Mouse (Mus musculus) MEL (cell line): Measurements from ENCODE around the gene Slc6a21. TPM values are rescaled to one million over a fixed set of nuclear protein-coding genes. Genes with fewer than 3 reads are reported as not detected.

Experiments used
- DNase-seq: peaks from one replicate; pipeline ENCODE4 v3.0.0; 2011; ENCODE audit warnings: low read depth, low spot score
- H3K27ac ChIP-seq: 2 replicates; pipeline ENCODE4 v1.5.1; 2012; ENCODE audit warnings: low read depth, mild to moderate bottlenecking, control low read depth, low read length, moderate library complexity; ENCODE audit not compliant: control insufficient read depth
- H3K27me3 ChIP-seq, 2 experiments: fragments of 150-350 bp in 1 of 2; sonication (generic) in 1 of 2; 2 replicates each; pipeline ENCODE4 v1.6.1; 2012; ENCODE audit warnings: low read length in 2 of 2, mild to moderate bottlenecking in 2 of 2, improper control_type of control experiment in 1 of 2, moderate library complexity in 1 of 2; ENCODE audit not compliant: insufficient read depth in 2 of 2, control insufficient read depth in 1 of 2
- H3K36me3 ChIP-seq, 2 experiments: 2 replicates each; pipeline ENCODE4 v1.6.1; 2012 to 2014; ENCODE audit warnings: low read length in 2 of 2, improper control_type of control experiment in 1 of 2, inconsistent platforms in 1 of 2, mild to moderate bottlenecking in 1 of 2; ENCODE audit not compliant: insufficient read depth in 2 of 2, control insufficient read depth in 1 of 2
- H3K4me1 ChIP-seq, 2 experiments: fragments of 150-350 bp in 1 of 2; sonication (generic) in 1 of 2; 2 replicates each; pipeline ENCODE4 v1.6.1; 2012; ENCODE audit warnings: low read length in 2 of 2, improper control_type of control experiment in 1 of 2, mild to moderate bottlenecking in 1 of 2; ENCODE audit not compliant: insufficient read depth in 2 of 2, control insufficient read depth in 1 of 2
- H3K4me3 ChIP-seq, 2 experiments: fragments of 150-350 bp in 1 of 2; sonication (generic) in 1 of 2; 2 replicates each; pipeline ENCODE4 v1.5.1; 2012; ENCODE audit warnings: low read depth in 2 of 2, low read length in 2 of 2, mild to moderate bottlenecking in 2 of 2, moderate library complexity in 2 of 2, control low read depth in 1 of 2, improper control_type of control experiment in 1 of 2; ENCODE audit not compliant: control insufficient read depth in 1 of 2, insufficient read depth in 1 of 2
- H3K79me2 ChIP-seq: 2 replicates; pipeline ENCODE4 v1.6.1; 2012; ENCODE audit warnings: mild to moderate bottlenecking, low read length, moderate library complexity; ENCODE audit not compliant: control insufficient read depth, poor library complexity, insufficient read depth
- H3K9ac ChIP-seq: 2 replicates; pipeline ENCODE4 v1.6.1; 2012; ENCODE audit warnings: low read depth, mild to moderate bottlenecking, control low read depth, low read length, moderate library complexity; ENCODE audit not compliant: control insufficient read depth, poor library complexity, severe bottlenecking
- H3K9me3 ChIP-seq: fragments of 150-350 bp; sonication (generic); replicated peaks from 2 replicates; pipeline ENCODE4 v1.6.1; 2012; ENCODE audit warnings: mild to moderate bottlenecking, low read length, improper control_type of control experiment, moderate library complexity; ENCODE audit not compliant: insufficient read depth
- BHLHE40 ChIP-seq: IDR thresholded peaks from 2 replicates; pipeline ENCODE4 v1.6.1; 2012; ENCODE audit warnings: low read depth, mild to moderate bottlenecking, inconsistent platforms, low read length, improper control_type of control experiment, borderline replicate concordance
- CTCF ChIP-seq, 3 experiments: IDR thresholded peaks in 2 of 3; conservative IDR thresholded peaks in 1 of 3; 2 replicates each; pipeline ENCODE4 v1.5.1; 2011 to 2012; ENCODE audit warnings: low read length in 3 of 3, low read depth in 2 of 3, mild to moderate bottlenecking in 2 of 3, improper control_type of control experiment in 1 of 3, inconsistent platforms in 1 of 3, mixed read lengths in 1 of 3, moderate library complexity in 1 of 3; ENCODE audit not compliant: control insufficient read depth in 1 of 3, insufficient read depth in 1 of 3, poor library complexity in 1 of 3, severe bottlenecking in 1 of 3
- E2F4 ChIP-seq: IDR thresholded peaks from 2 replicates; pipeline ENCODE4 v1.6.1; 2011; ENCODE audit warnings: low read depth, low read length, improper control_type of control experiment, borderline replicate concordance
- ETS1 ChIP-seq: IDR thresholded peaks from 2 replicates; pipeline ENCODE4 v1.6.1; 2012; ENCODE audit warnings: low read depth, mild to moderate bottlenecking, inconsistent platforms, low read length, improper control_type of control experiment, moderate library complexity
- GABPA ChIP-seq: IDR thresholded peaks from 2 replicates; pipeline ENCODE4 v1.6.1; 2012; ENCODE audit warnings: low read depth, mild to moderate bottlenecking, inconsistent platforms, low read length, improper control_type of control experiment, moderate library complexity
- HCFC1 ChIP-seq: IDR thresholded peaks from 2 replicates; pipeline ENCODE4 v1.6.1; 2012; ENCODE audit warnings: low read depth, mild to moderate bottlenecking, inconsistent platforms, low read length, improper control_type of control experiment, moderate library complexity
- MAX ChIP-seq: IDR thresholded peaks from 2 replicates; pipeline ENCODE4 v1.6.1; 2011; ENCODE audit warnings: low read length, improper control_type of control experiment
- MXI1 ChIP-seq: IDR thresholded peaks from 2 replicates; pipeline ENCODE4 v1.6.1; 2011; ENCODE audit warnings: mild to moderate bottlenecking, low read depth, low read length, improper control_type of control experiment
- MYC ChIP-seq: IDR thresholded peaks from 2 replicates; pipeline ENCODE4 v1.6.1; 2011; ENCODE audit warnings: low read depth, mild to moderate bottlenecking, low read length, improper control_type of control experiment, moderate library complexity
- RAD21 ChIP-seq: IDR thresholded peaks from 2 replicates; pipeline ENCODE4 v1.6.1; 2011; ENCODE audit warnings: mild to moderate bottlenecking, low read depth, low read length, improper control_type of control experiment
- RCOR1 ChIP-seq: IDR thresholded peaks from 2 replicates; pipeline ENCODE4 v1.6.1; 2012; ENCODE audit warnings: low read depth, mild to moderate bottlenecking, inconsistent platforms, low read length, improper control_type of control experiment
- SIN3A ChIP-seq: IDR thresholded peaks from 2 replicates; pipeline ENCODE4 v1.6.1; 2012; ENCODE audit warnings: low read length, improper control_type of control experiment, inconsistent platforms
- SMC3 ChIP-seq: IDR thresholded peaks from 2 replicates; pipeline ENCODE4 v1.6.1; 2011; ENCODE audit warnings: low read depth, low read length, improper control_type of control experiment
- TBP ChIP-seq: IDR thresholded peaks from 2 replicates; pipeline ENCODE4 v1.8.0; 2011; ENCODE audit warnings: low read depth, low read length, improper control_type of control experiment
- USF1 ChIP-seq: IDR thresholded peaks from 2 replicates; pipeline ENCODE4 v1.6.1; 2014; ENCODE audit warnings: low read depth, mild to moderate bottlenecking, inconsistent platforms, low read length, improper control_type of control experiment, moderate library complexity
- USF2 ChIP-seq, 2 experiments: IDR thresholded peaks; 2 replicates each; pipeline ENCODE4 v1.6.1; 2011 to 2012; ENCODE audit warnings: improper control_type of control experiment in 2 of 2, low read length in 2 of 2, borderline replicate concordance in 1 of 2, inconsistent platforms in 1 of 2, low read depth in 1 of 2, mild to moderate bottlenecking in 1 of 2; ENCODE audit not compliant: insufficient read depth in 1 of 2
- ZC3H11A ChIP-seq: IDR thresholded peaks from 2 replicates; pipeline ENCODE4 v1.6.1; 2012; ENCODE audit warnings: low read depth, mild to moderate bottlenecking, inconsistent platforms, low read length, improper control_type of control experiment
- polyA plus RNA-seq, 2 experiments: library from polyadenylated mRNA; stranded (reverse) in 1 of 2; unstranded in 1 of 2; fragments of >175 nt in 1 of 2; fragments of >200 nt in 1 of 2; gene quantifications; 2 replicates each; pipeline versions ENCODE4 v1.2.1 to v1.2.4; 2012; ENCODE audit warnings: low replicate concordance in 2 of 2, low read depth in 1 of 2; ENCODE audit not compliant: insufficient read length in 2 of 2, insufficient read depth in 1 of 2, missing spikeins in 1 of 2
- total RNA-seq: library from RNA; depleted of rRNA; stranded (reverse); fragments of 300-350 nt; gene quantifications from 2 replicates; pipeline ENCODE4 v1.2.3, GENCODE M21; 2012

Slc6a21 gene
- total and polyA plus RNA-seq, 3 experiments, result not detected

- TF ChIP-seq USF1, result peak; percentile 67
- TF ChIP-seq MXI1, result peak; percentile 46; the same call in 1 of the 2 replicates
Measured at GRCm38 (mm10) chr7:45305275-45305674, 28.0 kb downstream of the Slc6a21 start (continued).

GRCm38 (mm10) chr7:45308551-45309240 is 31.4 kb downstream of the Slc6a21 start:
- TF ChIP-seq MYC (no peak), USF2 (IDR thresholded peaks at IDR 0.05; ENCODE audit: borderline replicate concordance in 1 of 2, insufficient read depth in 1 of 2, low read depth in 1 of 2, low read length in 2 of 2) (no peak), RCOR1 (no peak), CTCF (IDR thresholded peaks at IDR 0.05 in 2 of 3, conservative IDR thresholded peaks at IDR 0.05 in 1 of 3; ENCODE audit: control insufficient read depth in 1 of 3, insufficient read depth in 1 of 3, low read depth in 2 of 3, low read length in 3 of 3, poor library complexity in 1 of 3, severe bottlenecking in 1 of 3) (no peak), TBP (no peak), E2F4 (no peak), ETS1 (no peak), MXI1 (no peak), GABPA (no peak)
- Histone ChIP-seq H3K27ac (no peak overlapping the region), H3K27me3 (no peaks in the 10 kb centered on the region), H3K79me2 (no peaks in the 10 kb centered on the region), H3K9ac (no peak overlapping the region), H3K4me1 (peaks cover 0 to 7% of the 10 kb centered on the region in 2 experiments; a peak in 2 of 4 replicates), H3K36me3 (peaks cover 0 to 3% of the 10 kb centered on the region in 2 experiments; a peak in 1 of 4 replicates), H3K4me3 (no peak overlapping the region), H3K9me3 (no peaks in the 10 kb centered on the region)
- peak; percentile 36 for DNase-seq

- H3K4me3 ChIP-seq, result no peak overlapping the region
- H3K9ac ChIP-seq, result no peak overlapping the region
- H3K27me3 ChIP-seq, result no peaks in the 10 kb centered on the region
- H3K4me1 ChIP-seq, result peaks cover 0 to 7% of the 10 kb centered on the region in 2 experiments; a peak in 2 of 4 replicates
- no peaks in the 10 kb centered on the region for H3K79me2 ChIP-seq
- H3K27ac ChIP-seq, result no peak overlapping the region
- TF ChIP-seq GABPA (no peak), BHLHE40 (peak; percentile 40; the same call in 1 of the 2 replicates), SMC3 (peak; percentile 67), USF2 (IDR thresholded peaks at IDR 0.05; ENCODE audit: borderline replicate concordance in 1 of 2, insufficient read depth in 1 of 2, low read depth in 1 of 2, low read length in 2 of 2) (no peak), CTCF (IDR thresholded peaks at IDR 0.05 in 2 of 3, conservative IDR thresholded peaks at IDR 0.05 in 1 of 3; ENCODE audit: control insufficient read depth in 1 of 3, insufficient read depth in 1 of 3, low read depth in 2 of 3, low read length in 3 of 3, poor library complexity in 1 of 3, severe bottlenecking in 1 of 3) (peak; percentile 71 to 89 (median 88)), RAD21 (peak; percentile 70), ZC3H11A (peak; percentile 62), MAX (0 out of 2 replicates have a peak, but pooled peaks have one; percentile 29), SIN3A (0 out of 2 replicates have a peak, but pooled peaks have one; percentile 28), HCFC1 (0 out of 2 replicates have a peak, but pooled peaks have one; percentile 30)
- TF ChIP-seq, all 39 proteins: peak for 8
- peak; percentile 82 for DNase-seq
- no peaks in the 10 kb centered on the region for H3K9me3 ChIP-seq
- peaks cover 0 to 3% of the 10 kb centered on the region in 2 experiments; a peak in 1 of 4 replicates for H3K36me3 ChIP-seq
Measured at GRCm38 (mm10) chr7:45309455-45309854, 32.1 kb downstream of the Slc6a21 start.
